Mouse (Mus musculus) frontal cortex, postnatal 25 days (tissue): ENCODE data around the gene Krt13.

ENCODE experiments used
- DNase-seq, 2 experiments: peaks; one replicate each; pipeline ENCODE4 v3.0.0; 2022; ENCODE audit warnings: low spot score in 2 of 2

Krt13 gene

DNA sequence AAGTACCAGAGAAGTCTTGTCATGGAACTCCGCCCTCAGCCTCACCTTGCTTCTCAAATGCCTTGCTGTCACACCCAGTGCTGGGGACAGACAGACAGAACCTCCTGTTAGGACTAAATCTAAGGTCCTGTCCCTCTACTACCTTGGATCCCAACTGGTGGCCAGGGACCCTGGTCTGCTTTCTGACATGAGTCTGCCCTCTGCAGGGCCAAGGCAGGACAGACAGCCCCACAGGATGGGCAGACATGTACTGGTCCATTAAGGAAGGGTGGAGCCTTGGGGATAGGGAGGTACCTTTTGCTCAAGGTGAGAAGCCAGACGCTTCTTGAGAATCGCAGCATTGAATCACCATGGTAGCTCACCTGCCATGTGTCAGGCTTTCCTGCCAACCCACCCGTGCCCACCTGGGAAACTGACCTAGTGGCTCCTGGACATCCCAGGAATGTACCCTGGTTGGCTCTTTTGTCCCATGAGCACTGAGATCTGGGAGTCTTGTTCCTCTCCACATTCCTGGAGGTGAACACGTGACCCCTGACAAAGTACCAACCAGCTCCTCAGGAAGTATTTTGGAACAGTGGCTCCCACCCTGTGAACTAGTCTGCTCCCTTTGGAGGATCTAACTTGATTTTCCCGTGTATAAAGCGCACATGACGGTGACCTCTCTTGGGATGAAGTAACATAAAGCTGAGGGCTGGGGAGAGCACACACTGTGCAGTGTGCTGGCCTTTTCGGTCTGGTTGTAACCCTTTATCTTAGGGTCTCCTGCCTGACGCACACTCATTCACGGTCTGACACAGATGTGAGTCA is 8.2 kb downstream of the Krt13 start:
- no peak for DNase-seq

DNA sequence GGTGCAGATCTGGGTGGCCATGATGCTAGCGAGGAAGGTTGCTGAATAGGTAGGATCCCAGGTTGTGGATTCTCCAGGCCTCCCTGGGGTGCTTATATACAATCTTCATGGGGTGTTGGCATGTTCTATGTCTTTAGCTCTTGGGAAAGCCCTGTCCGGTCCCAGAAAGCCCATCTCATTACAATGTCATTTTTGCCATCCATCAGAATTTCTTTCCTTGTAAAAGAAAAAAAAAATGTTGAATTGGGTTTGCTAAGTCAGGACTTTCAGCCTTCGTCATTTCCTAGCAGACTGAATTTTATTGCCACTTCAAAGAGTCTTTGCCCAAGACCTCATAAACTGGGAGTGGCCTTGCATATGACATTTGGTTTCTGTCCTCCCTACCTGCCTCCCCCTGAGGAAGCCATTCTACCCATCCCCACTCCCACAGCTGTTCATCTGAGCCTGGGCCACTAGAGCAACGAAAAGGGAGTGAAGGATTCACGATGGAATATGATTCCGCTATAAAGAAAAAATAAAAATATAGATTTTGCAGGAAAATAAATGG is 15.7 kb downstream of the Krt13 start, which contains the start of gene Krt36:
TSS of gene Krt36 (minus strand) at position 51 of the 547 bp plus-strand sequence.
- no peak for DNase-seq

DNA sequence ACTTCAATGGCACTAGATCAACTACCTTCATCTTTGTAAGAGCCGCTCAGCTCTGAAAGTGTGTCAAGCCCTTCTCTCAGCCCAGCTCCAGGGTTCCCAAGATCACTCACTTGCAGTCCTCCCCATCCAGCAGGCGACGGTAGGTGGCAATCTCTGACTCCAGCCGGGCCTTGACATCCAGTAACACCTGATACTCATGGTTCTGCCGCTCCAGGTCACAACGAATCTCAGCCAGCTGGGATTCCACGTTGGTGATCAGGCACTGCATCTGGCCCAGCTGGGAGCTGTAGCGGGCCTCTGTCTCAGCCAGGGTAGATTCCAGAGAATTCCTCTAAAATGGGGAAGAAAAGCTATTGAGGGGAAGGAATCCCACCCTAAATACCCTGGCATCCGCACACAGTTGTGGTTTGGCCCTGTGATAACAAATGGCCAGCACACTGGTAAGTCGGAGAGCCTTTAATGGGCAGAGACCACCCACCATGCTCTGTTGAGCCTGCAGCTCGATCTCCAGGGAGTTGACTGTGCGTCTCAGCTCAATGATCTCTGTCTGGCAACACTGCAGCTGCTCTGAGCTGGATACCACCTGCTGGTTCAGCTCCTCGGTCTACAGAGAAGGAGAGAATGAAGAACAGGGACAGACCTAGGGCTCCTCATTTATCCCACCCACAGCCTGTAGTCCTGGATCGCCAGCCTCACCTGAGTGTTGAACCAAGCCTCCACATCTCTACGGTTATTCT is 18.5 kb downstream of the Krt13 start:
- no peak for DNase-seq

DNA sequence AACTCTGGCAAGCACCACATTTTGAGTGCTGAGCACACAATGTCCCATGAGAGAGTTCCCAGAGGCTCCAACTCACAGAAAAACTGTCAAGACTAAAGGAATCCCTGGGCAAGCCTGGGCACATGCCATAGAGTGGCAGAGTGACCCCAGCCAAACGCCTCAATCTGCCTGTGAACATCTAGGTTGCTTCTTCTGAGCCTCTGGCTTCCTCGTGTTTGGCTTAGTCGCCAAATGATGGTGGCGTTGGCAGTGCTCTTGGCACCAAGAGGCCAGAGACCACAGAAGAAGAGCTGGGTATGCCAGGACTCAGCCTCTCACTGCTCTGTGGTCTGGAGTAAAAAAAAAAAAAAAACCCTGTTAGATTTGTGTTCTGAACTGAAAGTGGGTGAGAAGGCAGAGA is 21.0 kb downstream of the Krt13 start:
- DNase-seq, result no peak

DNA sequence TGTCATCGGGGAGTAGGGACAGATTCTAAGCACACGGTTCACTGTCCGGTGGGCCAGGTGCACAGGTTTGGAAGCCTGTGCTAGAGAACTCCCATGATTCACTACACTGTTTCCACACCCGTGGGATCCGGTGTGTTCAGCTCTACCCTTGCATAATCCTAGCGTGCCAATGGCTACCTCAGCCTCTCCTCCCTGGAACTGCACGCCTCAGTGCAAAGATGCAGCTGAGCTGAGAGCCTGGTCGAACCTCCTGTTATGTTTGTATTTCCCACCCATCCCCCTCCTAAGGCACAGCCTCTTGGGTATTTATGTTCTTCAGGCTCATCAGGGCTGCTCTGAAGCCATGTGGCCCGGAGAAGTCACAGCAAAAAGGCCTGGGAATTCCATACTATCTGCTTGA is 23.5 kb downstream of the Krt13 start:
- DNase-seq, result no peak

DNA sequence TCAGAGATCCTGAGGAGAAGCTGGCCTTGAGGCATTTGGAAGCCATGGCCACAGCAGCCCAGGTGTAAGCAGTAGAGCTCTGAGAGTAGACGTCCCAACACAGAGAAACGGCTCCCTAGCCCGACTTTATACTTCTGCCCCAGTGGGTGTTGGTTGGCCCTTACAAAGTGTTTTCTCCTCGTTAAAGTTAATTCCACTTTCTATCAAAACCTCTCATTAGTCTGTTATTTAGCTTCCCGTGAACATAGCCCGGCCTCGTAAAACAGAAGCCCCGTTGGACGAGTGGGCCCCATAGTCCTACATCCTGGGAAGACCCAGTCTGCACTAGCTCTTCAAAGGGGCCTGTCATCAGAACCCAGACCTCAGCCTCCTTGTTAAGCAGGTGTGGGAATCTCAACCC is 25.2 kb downstream of the Krt13 start, which contains the start of gene Krt35:
TSS of gene Krt35 (minus strand) at position 101 of the 400 bp plus-strand sequence.
- DNase-seq, result no peak

DNA sequence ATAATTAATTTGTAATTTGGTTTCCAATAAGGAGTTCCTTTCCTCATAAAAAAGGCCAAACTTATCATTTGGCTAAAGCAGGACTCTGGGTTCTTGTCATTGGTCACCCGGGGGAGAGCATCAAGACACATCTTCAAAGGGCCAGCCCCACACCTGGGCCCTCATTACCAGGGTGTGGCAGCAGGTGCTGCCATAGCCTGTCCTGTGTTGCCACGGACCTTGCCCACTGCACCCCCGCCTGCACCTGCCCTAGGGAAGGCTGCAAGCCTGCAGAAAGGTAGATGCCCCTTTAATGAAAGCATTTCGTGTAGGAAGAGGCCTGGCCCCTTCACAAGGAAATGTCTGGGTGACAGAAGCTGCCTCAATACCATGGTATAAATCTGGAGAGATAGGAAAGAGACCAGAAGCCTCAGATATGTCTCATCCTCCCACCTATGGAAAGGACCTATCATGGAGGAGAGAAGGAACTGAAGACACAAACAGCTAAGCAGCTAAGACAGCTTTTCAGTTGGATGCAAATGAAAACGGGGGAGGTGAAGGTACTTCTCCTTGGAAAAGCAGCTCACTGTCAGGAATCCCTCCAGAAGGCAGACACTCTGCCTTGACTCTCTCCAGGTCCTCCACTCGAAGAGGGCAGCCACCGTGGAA is 32.9 kb downstream of the Krt13 start:
- DNase-seq, result no peak

DNA sequence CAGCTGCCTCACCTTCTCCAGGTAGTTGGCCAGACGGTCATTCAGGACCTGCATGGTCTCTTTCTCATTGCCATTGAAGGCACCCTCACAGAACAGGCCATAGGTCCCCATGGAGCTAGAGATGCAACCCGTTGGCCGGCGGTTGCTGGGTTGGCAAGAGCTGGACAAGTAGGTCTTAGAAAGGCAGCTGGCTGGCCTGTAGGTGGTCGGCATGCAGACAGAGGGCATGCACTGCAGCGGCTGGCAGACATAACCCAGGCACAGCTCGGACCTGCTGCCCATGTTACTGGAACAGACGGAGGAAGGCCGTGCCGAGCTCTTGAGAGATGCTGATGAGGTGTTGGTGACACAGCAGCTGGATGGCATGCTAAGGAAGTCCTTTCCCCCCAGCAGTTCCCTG is 33.5 kb downstream of the Krt13 start, which contains the start of gene Krt32:
TSS of gene Krt32 (minus strand) at position 366 of the 400 bp plus-strand sequence.
- no peak for DNase-seq

DNA sequence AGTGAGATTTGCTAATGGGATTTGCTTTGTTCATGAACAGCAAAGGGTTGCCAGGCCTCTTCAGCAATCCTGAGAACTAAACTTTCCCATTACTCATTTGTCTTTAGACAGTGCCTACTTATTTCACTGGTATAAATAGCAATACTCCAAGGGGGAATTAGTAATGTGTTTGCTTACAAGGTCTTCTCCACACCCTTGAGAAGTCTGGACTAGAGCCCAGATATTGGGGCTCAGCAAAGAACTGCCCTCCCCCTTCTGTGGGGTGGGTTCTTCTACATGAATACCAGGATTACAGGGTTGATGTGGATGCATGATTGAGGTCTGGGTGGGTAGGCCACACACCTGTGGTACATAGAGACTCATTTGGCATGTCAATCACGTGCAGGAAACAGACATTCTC is 47.5 kb downstream of the Krt13 start:
- DNase-seq, result no peak
